Mouse (Mus musculus): ENCODE results near the gene 1700015F17Rik.

The 1700015F17Rik gene

DNA sequence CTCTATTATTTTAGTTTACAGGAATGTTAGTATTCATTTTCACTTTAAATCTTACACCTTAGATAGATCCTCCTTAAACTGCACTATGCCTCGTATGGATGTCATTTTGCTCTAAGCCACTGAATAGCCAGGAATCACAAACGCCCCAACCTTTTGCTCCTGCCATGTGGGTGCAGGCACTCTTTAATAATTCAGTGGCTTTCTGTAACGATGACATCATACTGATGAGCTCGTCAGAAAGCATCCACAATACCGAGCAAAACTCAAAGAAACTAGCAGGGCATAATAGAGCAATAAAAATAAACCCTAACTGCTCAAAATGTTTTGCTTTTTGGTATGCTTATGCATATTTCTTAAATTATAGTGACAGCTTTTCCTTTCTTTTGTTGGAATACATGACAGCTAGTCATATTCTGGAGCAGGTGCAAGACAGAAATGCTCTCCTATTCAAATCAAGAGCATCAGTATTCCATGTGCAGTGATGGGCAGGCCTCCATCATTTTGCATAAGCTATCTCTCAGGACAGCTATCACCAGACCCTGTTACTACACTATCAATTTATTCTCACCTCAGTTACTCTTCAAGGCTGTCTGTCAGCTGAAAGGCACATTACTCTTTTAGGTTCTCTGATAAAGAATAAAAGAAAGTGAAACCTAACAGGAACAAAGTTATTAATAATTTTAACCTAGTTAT lies 47.1 kb downstream of the 1700015F17Rik start:
- in situ Hi-C loops (cut with MboI), result no loop called here

DNA sequence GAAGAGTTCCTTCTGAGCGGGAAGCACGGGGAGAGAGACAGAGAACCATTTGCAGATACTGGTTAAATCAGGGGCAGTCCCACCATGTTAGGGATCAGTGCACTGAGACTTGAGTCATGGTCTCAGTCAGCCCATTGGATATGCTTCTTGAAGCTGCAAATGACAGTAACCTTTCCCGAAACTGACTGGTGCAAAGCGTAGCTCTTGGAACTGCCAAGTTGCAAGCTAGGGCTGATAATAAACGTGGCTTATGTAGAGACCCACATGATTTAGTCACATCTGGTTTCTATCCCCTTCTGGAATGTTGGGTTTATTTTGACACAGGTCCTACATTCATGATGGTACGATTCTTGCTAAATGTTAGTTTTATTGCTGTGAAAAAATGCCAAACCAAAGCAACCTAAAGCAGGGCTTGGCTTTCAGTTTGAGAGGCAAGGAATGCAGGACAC lies 55.2 kb downstream of the 1700015F17Rik start:
- in situ Hi-C loops (cut with MboI), result no loop called here

DNA sequence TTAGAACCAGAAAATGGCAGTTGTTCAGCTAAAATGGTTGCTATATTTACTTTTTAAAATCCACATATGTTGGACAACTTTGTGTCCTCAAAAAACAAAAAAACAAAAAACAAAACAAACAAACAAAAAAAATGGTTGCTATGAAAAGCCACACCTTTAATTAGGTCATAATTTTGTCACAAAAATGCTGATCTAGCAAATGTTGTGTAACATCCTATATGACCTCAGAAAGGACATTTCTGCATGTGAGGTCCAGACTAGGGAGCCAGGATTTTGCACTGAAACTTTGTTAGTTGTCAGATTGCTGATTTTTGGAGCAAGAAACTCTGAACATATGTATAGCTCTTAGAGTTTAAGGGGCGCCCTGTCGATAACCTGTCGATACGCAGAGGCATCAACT lies 55.9 kb downstream of the 1700015F17Rik start:
- in situ Hi-C loops (cut with MboI), result no loop called here

GRCm38 (mm10) chr5:5421439-5421838 lies 57.5 kb downstream of the 1700015F17Rik start:
- in situ Hi-C loops (cut with MboI), result no loop called here

DNA sequence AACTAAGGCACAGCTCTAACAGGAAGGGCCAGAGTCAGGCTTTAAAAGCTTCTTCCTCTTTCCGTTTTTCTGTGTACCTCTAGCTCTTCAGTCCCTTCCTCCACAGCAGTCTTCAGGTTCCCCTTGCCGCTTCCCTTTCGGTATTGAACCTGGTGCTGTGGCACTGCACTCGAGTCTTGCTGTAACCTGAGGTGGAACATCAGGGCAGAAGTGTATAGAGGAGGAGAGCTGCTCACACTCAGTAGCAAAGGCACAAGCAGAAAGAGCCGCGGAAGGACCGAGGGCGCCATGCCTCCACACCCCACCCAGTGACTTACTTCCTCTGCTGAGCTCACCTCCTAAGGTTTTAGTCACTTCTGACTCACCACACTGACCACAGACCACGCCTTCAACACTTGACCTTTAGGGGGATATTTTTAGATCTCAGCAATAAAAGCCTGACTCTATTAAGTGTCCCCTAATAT lies 58.9 kb downstream of the 1700015F17Rik start, which contains the start of gene Cdk14:
Gene Cdk14, minus strand, starts transcription at position 321 of the 464 bp plus-strand sequence.
- in situ Hi-C loops (cut with MboI), result no loop called here

DNA sequence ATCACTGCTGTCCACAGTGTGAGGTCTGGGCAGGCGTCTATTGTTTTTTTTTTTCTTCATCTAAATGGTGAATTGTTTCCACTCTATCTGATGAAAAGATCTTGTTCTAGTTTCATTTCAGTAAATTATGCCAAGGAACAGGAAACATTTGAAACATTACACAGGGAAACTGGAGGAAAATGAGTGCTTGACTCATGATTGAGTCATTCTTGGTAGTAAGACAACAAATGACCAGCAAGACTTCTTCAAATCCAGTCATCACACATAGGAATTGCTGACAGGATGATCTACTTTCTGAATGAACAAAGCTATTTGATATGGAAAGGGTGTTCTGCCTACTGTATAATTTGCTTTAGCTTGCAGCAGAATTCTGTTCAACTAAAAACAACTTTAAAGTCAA lies 59.7 kb downstream of the 1700015F17Rik start:
- in situ Hi-C loops (cut with MboI), result no loop called here

GRCm38 (mm10) chr5:5414835-5415234 lies 64.1 kb downstream of the 1700015F17Rik start:
- in situ Hi-C loops (cut with MboI), result no loop called here

DNA sequence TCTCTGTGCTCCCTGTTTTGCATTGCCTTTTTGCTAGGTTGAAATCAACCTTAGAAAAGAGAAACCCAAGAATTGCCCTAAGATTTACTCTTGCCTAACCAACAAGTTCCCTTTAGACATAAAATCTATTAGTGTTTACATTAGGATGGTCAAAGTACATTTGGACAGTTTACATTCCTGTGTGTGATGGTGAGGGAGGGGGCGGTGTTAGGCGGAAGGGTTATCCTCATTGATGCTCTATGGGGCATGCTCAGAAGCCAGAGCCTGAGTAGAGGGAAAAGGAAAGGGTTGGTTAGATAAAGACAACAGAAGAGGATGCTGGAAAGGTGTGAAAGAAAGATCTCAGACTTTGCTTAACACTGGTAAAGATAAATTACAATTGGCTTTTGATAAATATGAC lies 67.1 kb downstream of the 1700015F17Rik start:
- in situ Hi-C loops (cut with MboI), result no loop called here

DNA sequence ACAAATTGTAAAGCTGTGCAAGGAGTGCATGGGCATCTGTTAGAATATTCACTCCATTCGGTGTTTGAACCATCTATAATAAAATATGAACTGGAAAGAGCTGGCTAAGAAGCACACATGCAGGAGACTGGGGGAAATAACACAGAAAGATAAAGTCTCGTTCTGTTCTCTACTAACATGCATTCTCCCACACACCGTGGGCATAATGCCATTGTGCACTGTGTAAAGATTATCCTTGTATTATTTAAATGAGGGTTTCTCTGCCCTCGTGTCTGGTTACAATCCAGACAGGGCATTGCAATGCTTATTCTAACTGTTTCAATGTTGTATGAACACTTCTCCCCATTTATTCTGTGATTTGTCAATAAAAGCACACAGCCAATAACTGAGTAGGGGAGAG lies 77.0 kb downstream of the 1700015F17Rik start:
- in situ Hi-C loops (cut with MboI), result no loop called here

GRCm38 (mm10) chr5:5392786-5393185 lies 86.2 kb downstream of the 1700015F17Rik start:
- in situ Hi-C loops (cut with MboI), result no loop called here
